Mouse (Mus musculus): Measurements from ENCODE around the gene Rplp2.

Gene Rplp2

DNA sequence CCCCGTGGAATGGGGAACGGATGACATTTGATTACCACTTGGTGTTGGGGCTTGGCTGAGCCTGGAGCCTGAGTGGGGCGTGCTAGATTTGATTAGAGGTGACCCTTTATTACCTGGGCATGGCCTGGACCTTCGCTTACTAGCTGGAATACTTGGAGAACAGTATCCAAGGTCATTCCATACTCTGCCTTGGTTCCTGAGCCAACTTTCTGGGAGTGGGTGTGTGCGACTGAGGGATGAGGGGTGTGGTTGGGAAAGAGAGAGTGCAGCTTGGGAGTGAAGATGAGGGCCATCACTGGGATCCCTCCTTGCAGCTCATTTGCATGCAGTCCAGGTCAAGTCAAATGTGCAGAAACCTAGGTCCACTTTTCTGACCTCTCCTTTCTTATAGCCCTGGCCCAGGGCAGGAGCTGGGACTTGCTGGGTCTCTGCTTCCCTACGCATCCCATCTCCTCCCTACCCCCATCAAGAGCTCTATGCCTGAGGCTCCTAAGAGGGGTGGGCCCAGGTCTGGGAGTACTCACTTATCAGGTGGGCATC, 36.0 kb downstream of the Rplp2 start:
- DNase-seq (ENCODE audit: low read depth) = no peak

DNA sequence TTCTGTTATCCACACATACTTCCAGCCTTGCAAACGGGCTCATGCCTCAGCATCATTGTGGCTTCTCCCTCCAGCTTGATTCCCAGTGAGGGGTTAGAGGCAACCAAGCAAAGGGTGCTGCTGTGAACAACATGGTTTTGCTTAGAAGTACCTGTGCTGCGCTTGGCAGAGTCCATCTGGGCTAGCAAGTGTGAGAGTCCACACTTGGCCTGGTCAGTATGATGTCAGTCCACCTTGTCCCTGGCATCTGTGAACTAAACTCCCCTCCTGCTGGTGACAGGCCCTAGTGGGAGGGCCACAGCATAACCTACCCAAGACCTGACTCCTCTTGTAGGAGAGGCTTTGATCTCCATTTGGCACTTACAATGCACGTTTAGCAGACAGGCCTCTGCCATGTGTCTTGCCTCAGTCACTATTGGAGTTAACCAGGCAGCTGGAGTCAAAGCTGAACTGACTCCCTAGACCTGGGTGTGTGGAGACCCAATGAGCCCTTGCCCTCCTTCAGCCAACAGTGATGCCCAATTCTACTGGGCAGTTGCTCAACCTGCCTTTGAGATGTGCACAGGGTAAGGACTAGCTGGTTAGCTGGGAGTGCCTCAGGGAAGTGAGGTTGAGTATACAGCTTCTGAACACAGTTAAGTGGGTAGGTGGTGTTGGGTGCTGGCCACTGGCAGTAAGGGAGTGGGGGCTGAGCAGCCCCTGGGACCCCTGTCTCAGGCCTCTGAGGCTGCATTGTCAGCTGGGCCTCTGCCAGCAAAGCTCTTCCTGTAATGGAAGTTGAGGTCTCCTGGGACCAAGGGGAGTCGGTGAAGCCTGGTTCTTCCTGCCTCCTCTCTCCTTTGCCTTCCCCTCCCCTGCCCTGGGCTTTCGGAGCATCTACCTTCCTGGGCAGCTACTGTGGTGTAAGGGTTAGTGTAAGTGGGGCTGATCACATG, 37.3 kb downstream of the Rplp2 start:
- DNase-seq (ENCODE audit: low read depth) = no peak

DNA sequence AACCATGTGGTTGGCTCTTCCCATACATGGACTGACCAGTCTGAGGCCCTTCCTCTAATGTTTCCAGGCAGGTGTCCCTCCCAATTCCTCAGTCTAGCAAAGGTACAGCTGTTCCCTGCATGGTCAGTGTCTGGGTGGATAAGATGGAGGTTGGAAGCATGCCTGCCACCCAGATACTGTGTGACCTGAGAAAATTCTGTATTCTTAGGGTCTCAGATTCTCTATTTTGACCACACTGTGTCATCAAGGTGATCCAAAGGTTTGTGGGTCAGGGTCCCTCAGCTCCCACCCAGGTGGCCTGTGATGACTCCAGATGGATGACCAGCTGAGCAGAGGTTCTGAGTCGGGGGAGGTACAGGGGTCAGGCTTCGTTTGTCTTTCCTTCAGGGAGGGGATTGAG, 38.0 kb downstream of the Rplp2 start:
- no peak for DNase-seq (ENCODE audit: low read depth)

DNA sequence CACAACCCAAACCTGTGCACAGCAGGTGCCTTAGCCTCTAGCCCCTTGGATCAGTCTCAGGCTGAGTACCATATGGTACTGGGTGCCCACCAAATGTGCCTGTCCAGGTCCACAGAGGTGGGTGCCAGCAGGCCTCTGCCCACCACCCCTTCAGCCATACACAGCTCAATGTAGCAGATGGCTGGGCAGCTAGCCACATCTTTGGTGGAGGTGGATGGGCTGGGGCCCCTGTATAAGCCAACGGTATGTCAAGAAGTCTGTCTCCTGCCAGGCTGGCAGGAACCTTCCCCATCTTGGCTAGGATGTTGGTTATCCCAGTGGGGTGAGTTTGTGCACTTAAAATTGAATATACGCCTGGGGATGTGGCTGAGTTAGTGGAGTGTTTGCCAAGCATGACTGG, 38.4 kb downstream of the Rplp2 start:
- DNase-seq (ENCODE audit: low read depth) = no peak

DNA sequence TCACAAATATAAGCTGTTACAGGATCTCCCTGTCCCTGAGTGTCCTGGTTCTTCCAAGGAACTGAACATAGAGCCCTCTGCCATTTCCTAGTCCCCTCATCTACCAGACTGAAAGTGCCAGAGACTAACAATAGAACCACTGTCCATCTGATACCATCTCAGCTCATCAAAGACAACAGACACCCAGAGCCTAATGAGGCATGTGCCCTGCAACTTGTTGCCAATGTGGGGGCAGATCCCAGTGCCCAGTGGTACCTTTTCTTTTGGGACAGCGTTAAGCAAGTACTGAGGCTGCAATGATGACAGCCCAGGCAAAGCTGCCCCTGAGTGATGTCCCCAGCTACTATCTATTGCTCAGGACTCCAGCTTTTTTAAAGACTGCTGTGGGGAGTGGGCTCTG, 39.1 kb downstream of the Rplp2 start:
- DNase-seq (ENCODE audit: low read depth) = no peak

DNA sequence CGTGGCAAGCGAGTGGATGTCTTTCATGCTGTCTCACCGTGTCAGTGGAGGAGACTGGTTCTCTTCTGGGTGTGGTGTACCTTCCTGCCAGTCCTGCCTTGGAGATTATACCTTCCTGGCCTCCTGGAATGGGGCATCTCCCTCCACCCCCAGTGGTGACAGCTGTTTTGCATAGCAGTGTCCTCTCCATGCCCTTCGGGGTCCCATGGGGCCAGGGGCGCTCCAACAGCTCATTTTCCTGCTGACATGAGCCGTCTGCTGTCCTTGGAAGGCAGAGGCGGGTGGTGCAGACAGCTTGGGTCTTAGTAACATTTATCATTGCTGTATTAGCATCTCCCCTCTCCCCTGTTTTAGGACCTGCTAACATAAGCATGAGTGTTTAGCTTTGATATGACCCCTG, 40.0 kb downstream of the Rplp2 start:
- DNase-seq (ENCODE audit: low read depth) = no peak

DNA sequence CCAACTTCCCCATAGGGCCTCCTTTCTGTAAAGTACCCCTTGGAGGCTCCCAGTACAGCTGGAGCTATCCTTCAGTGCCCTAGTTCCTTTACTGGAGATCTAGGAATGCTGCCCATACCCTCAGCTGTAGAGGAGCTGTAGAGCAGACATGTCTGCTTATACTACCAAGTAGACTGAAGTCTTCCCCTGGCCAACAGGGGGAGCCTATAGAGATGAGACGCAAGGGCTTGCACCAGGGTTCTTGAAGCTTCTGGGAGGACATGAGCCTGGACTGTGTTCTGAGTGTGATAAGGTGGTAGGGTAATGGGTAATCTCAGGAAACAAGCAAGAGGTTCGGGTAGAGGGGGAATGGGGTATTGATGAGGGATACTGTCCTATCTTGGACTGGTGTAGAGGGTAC, 44.0 kb downstream of the Rplp2 start:
- DNase-seq (ENCODE audit: low read depth) = peak; percentile 32

DNA sequence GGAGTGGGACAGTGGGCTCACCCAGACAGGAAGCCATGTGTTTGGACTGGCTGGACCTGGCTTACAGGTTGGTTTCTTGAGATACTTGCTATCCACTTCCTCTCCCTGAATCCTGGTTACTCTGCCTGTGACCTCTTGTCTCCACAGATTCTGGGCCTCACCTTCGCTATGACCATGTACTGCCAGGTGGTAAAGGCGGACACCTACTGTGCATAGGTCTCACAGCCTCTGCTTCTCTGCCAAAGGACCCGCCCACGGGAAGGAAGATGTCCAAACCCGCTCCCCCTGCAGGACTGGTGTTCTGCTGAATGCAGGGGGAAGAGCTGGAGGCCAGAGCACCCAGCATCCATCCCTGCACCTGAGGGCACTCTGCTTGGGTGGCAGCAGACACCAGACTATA, 45.6 kb downstream of the Rplp2 start:
- no peak for DNase-seq (ENCODE audit: low read depth)

DNA sequence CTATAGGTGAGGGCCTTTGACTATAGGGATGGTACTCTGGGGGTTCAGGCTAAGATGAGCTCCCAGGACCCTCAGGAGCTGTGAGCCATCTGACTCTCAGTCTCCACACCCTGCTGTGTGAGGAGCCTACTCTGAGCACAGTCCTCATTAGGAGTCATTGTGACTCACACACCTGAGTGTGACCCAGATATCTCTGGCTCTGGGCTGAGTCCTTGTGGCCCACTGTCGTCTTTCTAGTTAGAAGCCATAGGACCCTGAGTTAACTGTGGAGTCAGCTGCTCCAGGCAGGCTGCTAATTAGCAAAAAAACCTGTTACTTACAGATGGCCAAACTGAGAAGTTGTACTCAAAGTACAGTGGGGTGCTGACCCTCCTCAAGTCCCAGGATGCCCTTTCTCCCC, 46.6 kb downstream of the Rplp2 start:
- DNase-seq (ENCODE audit: low read depth) = no peak

DNA sequence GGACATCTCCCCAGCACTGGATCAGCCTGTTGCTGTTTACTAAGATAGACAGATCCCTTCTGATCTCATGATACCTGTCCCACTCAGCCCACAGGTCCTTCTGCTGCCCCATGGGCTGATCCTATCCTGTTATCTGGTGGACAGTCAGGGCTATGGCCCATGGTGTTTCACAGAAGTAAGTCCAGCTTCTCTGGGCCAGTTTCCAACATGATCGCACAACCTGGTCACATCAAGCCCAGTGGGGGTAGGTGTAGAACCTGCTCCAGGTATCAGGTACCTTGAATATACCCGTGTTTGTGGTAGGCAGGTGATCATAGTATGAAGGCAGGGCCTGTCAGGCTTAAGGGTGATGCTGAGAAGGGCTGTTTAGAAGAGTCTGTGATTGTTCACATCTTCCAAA, 48.2 kb downstream of the Rplp2 start:
- DNase-seq (ENCODE audit: low read depth) = no peak

DNA sequence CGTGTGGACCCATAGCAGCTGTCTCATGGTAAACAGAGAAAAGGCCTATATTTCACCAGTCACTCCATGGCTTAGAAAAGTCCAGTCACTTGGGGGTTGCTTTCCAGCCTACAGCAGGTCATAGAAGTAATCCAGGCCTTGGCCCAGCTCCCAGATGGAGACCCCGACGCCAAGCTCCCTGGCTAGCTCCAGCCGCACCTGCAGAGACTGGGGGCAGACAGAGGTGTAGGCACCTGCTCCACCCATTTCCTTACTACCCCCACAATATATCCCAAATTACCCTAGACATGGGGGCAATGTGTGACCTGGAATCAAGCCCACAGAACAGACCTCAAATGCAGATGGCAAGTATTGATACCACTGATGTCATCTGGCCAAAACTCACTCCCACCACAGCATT, 48.8 kb downstream of the Rplp2 start:
- no peak for DNase-seq (ENCODE audit: low read depth)

DNA sequence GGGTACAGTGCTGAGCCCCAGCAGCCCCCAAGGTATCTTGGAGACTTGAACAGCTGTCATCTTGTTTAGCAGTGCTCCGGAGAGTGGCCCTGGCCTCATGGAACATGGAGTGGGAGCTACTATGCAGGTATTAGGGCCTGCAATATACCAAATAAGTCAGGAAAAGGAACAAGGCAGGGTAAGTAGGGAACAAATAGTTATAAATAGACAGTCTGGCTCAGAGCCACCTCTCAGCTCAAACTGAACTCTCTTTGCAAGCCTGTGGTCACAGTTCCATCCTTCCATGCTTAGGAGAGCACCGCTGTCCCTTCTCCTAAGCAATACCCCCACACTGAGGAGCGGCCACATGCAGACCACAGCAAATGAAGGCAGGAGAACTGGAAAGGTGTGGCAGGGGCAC, 50.4 kb downstream of the Rplp2 start:
- peak; percentile 24 for DNase-seq (ENCODE audit: low read depth)

Data from NIH3T3 (cell line).